Mouse (Mus musculus) heart, embryonic 16.5 days (tissue): Measurements from ENCODE around the gene Ank3. TPM values are rescaled to one million over a fixed set of nuclear protein-coding genes. Genes with fewer than 3 reads are reported as not detected.

ENCODE experiments used
- ATAC-seq: fragments of 200-750 bp; cut with Nextera tagmentation; replicated peaks from 2 replicates; pipeline ENCODE4 v1.8.0; 2017; ENCODE audit warnings: moderate number of reproducible peaks; ENCODE audit not compliant: insufficient read depth, low FRiP score; ENCODE audit errors: extremely low read depth
- H3K27ac ChIP-seq: fragments of 300-500 bp; sonication (generic); 2 replicates; pipeline ENCODE4 v1.5.1; 2014; ENCODE audit warnings: mild to moderate bottlenecking, low read length, control low read depth, moderate library complexity
- H3K27me3 ChIP-seq: fragments of 300-500 bp; sonication (generic); 2 replicates; pipeline ENCODE4 v1.6.1; 2014; ENCODE audit warnings: low read length, mixed read lengths; ENCODE audit not compliant: control insufficient read depth, insufficient read depth
- H3K36me3 ChIP-seq: fragments of 300-500 bp; sonication (generic); 2 replicates; pipeline ENCODE4 v1.6.1; 2014; ENCODE audit not compliant: control insufficient read depth, insufficient read depth
- H3K4me1 ChIP-seq: fragments of 300-500 bp; sonication (generic); 2 replicates; pipeline ENCODE4 v1.6.1; 2014; ENCODE audit warnings: low read length, mixed read lengths; ENCODE audit not compliant: control insufficient read depth, insufficient read depth
- H3K4me2 ChIP-seq: fragments of 300-500 bp; sonication (generic); 2 replicates; pipeline ENCODE4 v1.6.1; 2014; ENCODE audit warnings: low read depth, mild to moderate bottlenecking, control low read depth, low read length
- H3K4me3 ChIP-seq: fragments of 300-500 bp; sonication (generic); 2 replicates; pipeline ENCODE4 v1.5.1; 2014; ENCODE audit warnings: mild to moderate bottlenecking, control low read depth, low read length
- H3K9ac ChIP-seq: fragments of 300-500 bp; sonication (generic); 2 replicates; pipeline ENCODE4 v1.6.1; 2014; ENCODE audit warnings: low read length, control low read depth
- H3K9me3 ChIP-seq: fragments of 300-500 bp; sonication (generic); replicated peaks from 2 replicates; pipeline ENCODE4 v1.6.1; 2016; ENCODE audit warnings: low read length; ENCODE audit not compliant: control insufficient read depth
- WGBS: fragments of 180-500 bp; shearing (Covaris S2); extraction: QIAGEN DNeasy Blood & Tissue Kit; methylation state at CpG from one replicate; pipeline ENCODE4 v1.1.7; 2014; 5-methylcytosine and 5-hydroxymethylcytosine counted together
- polyA plus RNA-seq: library from polyadenylated mRNA; unstranded; fragments of >200 nt; fragmentation: Nextera tagmentation; extraction: Ambion mirVana; gene quantifications from 2 replicates; pipeline ENCODE4 v1.2.1, GENCODE M21; 2015

Gene Ank3
- polyA plus RNA-seq, 1 experiment from 2014 or later, result 33.2 TPM

DNA sequence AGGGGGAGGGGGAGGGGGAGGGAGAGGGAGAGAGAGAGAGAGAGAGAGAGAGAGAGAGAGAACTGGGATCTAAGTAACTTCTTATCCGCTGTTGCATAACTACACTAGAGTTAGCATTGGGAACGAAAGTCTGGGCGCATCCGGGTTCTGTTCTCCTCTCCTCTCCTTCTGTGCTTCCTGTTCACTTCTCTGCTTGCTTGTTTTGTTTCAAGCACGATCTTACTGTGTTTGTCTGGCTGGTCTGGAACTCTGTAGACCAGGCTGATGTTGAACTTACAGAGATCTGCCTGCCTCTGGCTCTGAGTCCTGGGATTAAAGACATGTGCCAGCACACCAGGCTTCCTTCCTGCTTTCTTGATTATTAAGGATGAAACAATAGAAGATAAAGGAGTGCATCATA is 519.1 kb downstream of the Ank3 start:
- no peaks in the 10 kb centered on the region for H3K9me3 ChIP-seq
- no peaks in the 10 kb centered on the region for H3K27me3 ChIP-seq
- no peak overlapping the region for H3K27ac ChIP-seq
- peaks cover 3% of the 10 kb centered on the region for H3K4me1 ChIP-seq
- H3K9ac ChIP-seq, result no peak overlapping the region
- H3K4me3 ChIP-seq, result no peak overlapping the region
- no peak overlapping the region for H3K4me2 ChIP-seq
- no peaks in the 10 kb centered on the region for H3K36me3 ChIP-seq
- no peak for ATAC-seq
- WGBS, result 88% methylated on average over 5 of the region's 5 CpGs

DNA sequence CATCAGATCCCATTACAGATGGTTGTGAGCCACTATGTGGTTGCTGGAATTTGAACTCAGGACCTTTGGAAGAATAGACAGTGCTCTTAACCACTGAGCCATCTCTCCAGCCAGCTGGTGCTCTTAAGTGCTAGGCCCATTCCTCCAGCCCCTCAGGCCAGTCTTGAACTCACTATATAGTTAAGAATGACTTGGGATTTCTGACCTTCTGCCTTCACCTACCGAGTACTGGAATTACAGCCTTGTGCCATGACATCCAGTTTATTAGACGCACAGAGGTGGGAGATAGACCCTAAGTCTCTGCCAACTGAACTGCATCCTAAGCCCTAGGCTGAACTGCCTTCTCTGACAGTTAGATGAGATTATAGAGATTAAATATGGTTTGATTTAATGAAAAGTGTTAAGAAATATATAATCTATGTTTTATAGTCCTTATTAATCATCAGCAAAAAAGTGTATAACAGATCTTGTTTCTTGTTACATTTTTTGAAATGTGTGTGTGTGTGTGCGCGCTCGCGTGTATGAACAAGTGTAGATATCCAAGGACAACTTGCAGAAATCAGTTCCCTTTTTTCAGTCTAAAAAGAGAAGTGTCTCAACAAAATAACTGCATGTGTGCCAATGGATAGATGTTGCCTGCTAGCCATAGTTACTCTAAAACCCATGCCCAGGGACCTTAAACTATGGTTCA is 520.0 kb downstream of the Ank3 start:
- Histone ChIP-seq H3K36me3 (no peaks in the 10 kb centered on the region), H3K9me3 (no peaks in the 10 kb centered on the region), H3K4me2 (no peak overlapping the region), H3K27me3 (no peaks in the 10 kb centered on the region), H3K27ac (no peak overlapping the region), H3K4me1 (peaks cover 3% of the 10 kb centered on the region), H3K4me3 (no peak overlapping the region), H3K9ac (no peak overlapping the region)
- WGBS, result 92% methylated on average over 6 of the region's 6 CpGs
- ATAC-seq, result no peak

DNA sequence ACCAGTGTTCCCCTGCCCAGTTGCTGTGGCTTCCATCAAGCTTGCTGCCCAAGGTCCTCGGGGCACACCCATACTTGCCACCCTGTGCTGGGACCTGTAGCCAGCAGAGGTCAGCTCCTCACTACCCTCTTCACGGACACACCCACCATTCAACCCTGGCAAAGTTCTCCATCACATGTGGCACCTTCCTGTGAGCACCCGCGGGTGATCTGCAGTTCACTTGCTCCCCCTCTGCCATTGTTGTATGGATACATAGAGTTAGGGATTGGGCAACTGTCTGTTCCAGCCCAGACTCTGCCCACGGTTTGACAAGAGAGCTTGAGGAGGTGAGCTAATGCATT is 520.5 kb downstream of the Ank3 start:
- Histone ChIP-seq H3K36me3 (no peaks in the 10 kb centered on the region), H3K27me3 (no peaks in the 10 kb centered on the region), H3K4me3 (no peak overlapping the region), H3K9me3 (no peaks in the 10 kb centered on the region), H3K27ac (no peak overlapping the region), H3K9ac (no peak overlapping the region), H3K4me1 (peaks cover 4% of the 10 kb centered on the region), H3K4me2 (no peak overlapping the region)
- WGBS, result 80% methylated on average over 5 of the region's 5 CpGs
- ATAC-seq, result no peak

DNA sequence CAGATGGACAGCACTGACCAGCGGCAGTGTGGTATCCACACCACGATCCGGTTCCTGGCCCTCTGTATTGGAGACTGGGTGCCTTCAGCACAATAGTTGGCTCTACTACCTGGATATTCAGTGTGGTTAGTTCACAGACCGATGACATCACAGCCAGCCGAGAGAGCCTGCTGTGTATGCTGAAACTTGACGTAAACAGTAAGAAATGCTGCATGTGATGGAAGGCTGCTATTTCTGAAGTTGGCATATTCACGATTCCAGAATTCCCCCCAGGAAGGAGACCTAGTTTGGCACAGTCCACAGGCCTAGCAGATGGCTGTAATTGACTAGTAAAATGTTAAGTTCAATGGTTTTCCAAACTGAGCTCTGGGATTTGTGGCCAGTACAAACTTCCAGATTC is 521.2 kb downstream of the Ank3 start:
- Histone ChIP-seq H3K27ac (no peak overlapping the region), H3K36me3 (no peaks in the 10 kb centered on the region), H3K9me3 (no peaks in the 10 kb centered on the region), H3K4me2 (no peak overlapping the region), H3K9ac (no peak overlapping the region), H3K4me3 (no peak overlapping the region), H3K27me3 (no peaks in the 10 kb centered on the region), H3K4me1 (peaks cover 10% of the 10 kb centered on the region)
- WGBS, result 75% methylated on average over 7 of the region's 7 CpGs
- ATAC-seq, result no peak

DNA sequence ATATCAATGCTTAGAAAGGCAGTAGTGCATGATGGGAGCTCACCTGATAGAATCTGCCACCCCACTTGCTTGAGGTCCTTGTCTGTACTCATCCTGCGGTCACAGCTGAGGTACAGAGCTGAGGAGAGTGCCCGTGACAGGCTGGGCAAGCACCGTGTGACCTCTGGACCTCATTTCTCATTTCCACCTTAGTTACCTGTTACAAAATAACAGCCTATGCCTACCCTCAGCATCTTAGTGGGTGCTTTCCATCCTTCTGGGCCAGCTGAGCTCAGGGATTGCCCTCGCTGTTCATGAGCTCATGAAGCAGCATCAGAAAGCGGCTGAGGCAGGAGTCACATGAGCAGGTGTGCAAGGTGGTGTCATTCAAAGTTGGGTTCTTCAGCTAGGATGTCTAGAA is 523.5 kb downstream of the Ank3 start:
- H3K4me2 ChIP-seq, result no peak overlapping the region
- no peak overlapping the region for H3K9ac ChIP-seq
- no peaks in the 10 kb centered on the region for H3K27me3 ChIP-seq
- H3K36me3 ChIP-seq, result no peaks in the 10 kb centered on the region
- H3K9me3 ChIP-seq, result no peaks in the 10 kb centered on the region
- WGBS, result 83% methylated on average over 5 of the region's 5 CpGs
- H3K4me1 ChIP-seq, result peaks cover 30% of the 10 kb centered on the region
- ATAC-seq, result no peak
- H3K4me3 ChIP-seq, result no peak overlapping the region
- H3K27ac ChIP-seq, result no peak overlapping the region

DNA sequence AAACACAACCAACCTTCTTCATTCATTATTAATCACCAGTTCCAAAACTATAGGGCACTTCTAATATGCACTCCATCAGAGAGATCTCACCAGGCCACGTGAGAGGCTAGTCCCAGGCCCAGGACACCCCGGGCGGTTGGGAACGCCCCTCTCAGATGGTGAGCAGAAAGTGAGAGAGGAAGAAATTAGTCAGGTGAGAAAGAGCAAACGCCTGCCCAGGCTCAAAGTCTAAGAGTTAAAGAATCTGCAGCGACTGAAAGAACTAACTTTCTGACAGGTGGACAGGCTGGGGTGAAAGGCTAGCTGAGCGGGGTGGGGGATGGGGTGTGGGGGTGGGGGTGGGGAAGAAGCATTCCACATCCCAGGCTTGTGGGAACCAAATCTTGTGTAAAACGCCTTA is 525.2 kb downstream of the Ank3 start:
- Histone ChIP-seq H3K4me1 (peaks cover 31% of the 10 kb centered on the region), H3K27ac (no peak overlapping the region), H3K36me3 (no peaks in the 10 kb centered on the region), H3K4me2 (no peak overlapping the region), H3K9me3 (no peaks in the 10 kb centered on the region), H3K4me3 (no peak overlapping the region), H3K9ac (no peak overlapping the region), H3K27me3 (no peaks in the 10 kb centered on the region)
- ATAC-seq, result no peak
- WGBS, result 18% methylated on average over 8 of the region's 8 CpGs

DNA sequence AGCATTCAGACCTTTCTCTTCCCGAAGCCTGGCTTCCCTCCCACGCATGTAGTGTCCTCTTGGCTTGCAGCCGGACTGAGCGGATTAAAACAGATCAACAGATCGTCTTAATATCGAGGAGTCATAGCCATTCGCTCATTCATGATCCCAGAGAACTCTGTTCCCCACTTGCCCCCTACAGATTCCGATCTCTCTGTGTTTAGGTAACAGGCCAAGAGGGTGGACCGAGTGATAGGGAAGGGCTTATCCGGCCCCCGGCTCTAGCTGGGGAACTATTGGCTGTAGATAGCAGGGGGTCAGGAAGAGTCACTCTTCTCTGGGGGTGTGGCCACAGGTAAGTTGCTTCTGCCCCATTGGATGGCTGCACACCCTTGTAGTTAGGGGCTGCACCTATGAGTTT is 525.7 kb downstream of the Ank3 start:
- H3K4me3 ChIP-seq, result peak overlapping the region; percentile 47
- WGBS, result 5% methylated on average over 11 of the region's 11 CpGs
- no peaks in the 10 kb centered on the region for H3K27me3 ChIP-seq
- no peak for ATAC-seq
- H3K9me3 ChIP-seq, result no peaks in the 10 kb centered on the region
- peaks cover 31% of the 10 kb centered on the region for H3K4me1 ChIP-seq
- no peak overlapping the region; the same call in 1 of the 2 replicates for H3K27ac ChIP-seq
- H3K36me3 ChIP-seq, result no peaks in the 10 kb centered on the region
- peak overlapping the region; percentile 65 for H3K4me2 ChIP-seq
- peak overlapping the region; percentile 35; the same call in 1 of the 2 replicates for H3K9ac ChIP-seq

DNA sequence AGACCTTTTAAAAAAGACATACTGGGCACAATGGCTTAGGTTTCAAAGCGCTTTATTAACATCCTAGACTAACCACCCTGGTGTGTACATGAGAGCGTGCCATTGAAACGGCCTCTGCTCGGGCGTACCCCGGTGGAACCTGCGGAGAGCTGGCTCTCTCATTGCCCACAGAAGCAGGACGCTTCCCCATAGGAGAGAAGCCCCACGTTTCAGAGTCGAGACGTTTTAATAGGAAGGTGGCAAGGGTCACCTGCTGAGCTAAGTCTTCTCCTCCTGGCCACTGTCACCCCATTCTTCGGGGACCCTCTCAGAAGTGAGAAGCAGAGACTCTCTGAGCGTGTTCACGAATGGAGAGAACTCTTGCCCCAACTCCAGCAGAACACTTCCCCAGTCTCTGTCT is 526.3 kb downstream of the Ank3 start:
- Histone ChIP-seq H3K4me1 (peaks cover 31% of the 10 kb centered on the region), H3K4me3 (peak overlapping the region; percentile 47), H3K36me3 (no peaks in the 10 kb centered on the region), H3K4me2 (peak overlapping the region; percentile 65), H3K9ac (peak overlapping the region; percentile 63), H3K27me3 (no peaks in the 10 kb centered on the region), H3K27ac (peak overlapping the region; percentile 89), H3K9me3 (no peaks in the 10 kb centered on the region)
- ATAC-seq, result 0 out of 2 replicates have a peak, but pooled peaks have one; percentile 19
- WGBS, result 5% methylated on average over 14 of the region's 14 CpGs

DNA sequence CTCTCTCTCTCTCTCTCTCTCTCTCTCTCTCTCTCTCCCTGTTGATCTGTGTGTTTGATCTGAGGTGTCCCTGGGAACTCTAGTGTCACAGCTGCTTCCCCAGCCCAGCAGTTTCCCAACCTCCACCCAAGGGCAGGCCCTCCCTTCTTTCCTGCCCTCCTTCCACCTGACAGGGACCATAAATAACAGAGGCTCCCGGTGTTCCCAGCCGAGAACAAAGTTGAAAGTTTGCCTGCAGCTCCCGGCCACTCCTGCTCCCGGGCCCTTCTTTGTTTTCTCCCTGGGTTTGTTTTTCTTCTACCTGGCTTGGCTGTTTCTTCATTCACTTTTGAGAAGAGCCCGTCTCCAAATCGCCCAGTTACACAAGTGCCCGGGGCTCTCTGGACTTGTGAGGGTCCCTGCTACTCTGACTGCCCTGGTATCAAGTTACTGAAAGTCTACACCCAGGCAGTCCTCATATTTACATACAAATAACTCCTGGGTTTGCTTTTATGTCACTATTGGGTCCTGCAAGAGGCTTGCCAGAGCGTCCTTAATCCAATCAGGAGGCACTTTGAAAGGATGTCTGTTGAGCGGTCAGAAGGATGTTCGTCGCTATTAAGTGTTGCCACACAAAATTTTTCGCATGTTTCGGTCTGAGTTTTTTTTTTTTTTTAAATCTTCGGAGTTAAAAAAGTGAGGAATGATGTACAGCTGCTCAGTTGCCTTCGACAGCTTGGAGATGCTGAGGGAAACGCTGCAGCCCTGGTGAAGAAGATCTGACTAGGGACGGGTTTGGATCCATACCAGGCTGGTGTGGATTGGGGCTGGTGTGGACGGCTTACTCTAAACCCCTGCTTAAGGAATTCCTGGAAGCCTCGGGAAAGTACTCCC is 526.9 kb downstream of the Ank3 start:
- WGBS, result 3% methylated on average over 19 of the region's 19 CpGs

More for the DNA sequence above, 526.9 kb downstream of the Ank3 start:
- H3K4me3 ChIP-seq, result peak overlapping the region; percentile 47
- ATAC-seq, result peak; percentile 87
- H3K9me3 ChIP-seq, result no peaks in the 10 kb centered on the region
- peak overlapping the region; percentile 63 for H3K9ac ChIP-seq
- peak overlapping the region; percentile 65 for H3K4me2 ChIP-seq
- peak overlapping the region; percentile 89 for H3K27ac ChIP-seq
- no peaks in the 10 kb centered on the region for H3K27me3 ChIP-seq
- H3K36me3 ChIP-seq, result no peaks in the 10 kb centered on the region
- peaks cover 31% of the 10 kb centered on the region for H3K4me1 ChIP-seq
